Mouse (Mus musculus) forebrain, embryonic 11.5 days (tissue): ENCODE measurements around the gene Prickle2. TPM values are rescaled to one million over a fixed set of nuclear protein-coding genes. Genes with fewer than 3 reads are reported as not detected.
A peak's percentile ranks its signal among the peaks of the same experiment; 100 is the strongest.

ENCODE experiments used
- ATAC-seq: fragments of 200-750 bp; cut with Nextera tagmentation; replicated peaks from 2 replicates; pipeline ENCODE4 v1.8.0; 2017; ENCODE audit warnings: moderate TSS enrichment; ENCODE audit not compliant: low FRiP score
- DNase-seq: peaks from one replicate; pipeline ENCODE4 v3.0.0-alpha.2; 2017; ENCODE audit warnings: low spot score
- H3K27ac ChIP-seq: fragments of 300-500 bp; sonication (generic); 2 replicates; pipeline ENCODE4 v1.5.1; 2014; ENCODE audit warnings: low read depth, low read length
- H3K27me3 ChIP-seq: fragments of 300-500 bp; sonication (generic); 2 replicates; pipeline ENCODE4 v1.6.1; 2014; ENCODE audit warnings: mild to moderate bottlenecking, low read length, mixed read lengths; ENCODE audit not compliant: control insufficient read depth, insufficient read depth
- H3K36me3 ChIP-seq: fragments of 300-500 bp; sonication (generic); 2 replicates; pipeline ENCODE4 v1.6.1; 2014; ENCODE audit warnings: mild to moderate bottlenecking, low read length, moderate library complexity, mixed read lengths; ENCODE audit not compliant: control insufficient read depth, insufficient read depth
- H3K4me1 ChIP-seq: fragments of 300-500 bp; sonication (generic); replicated peaks from 2 replicates; pipeline ENCODE4 v1.6.1; 2014; ENCODE audit warnings: low read length, mixed read lengths; ENCODE audit not compliant: control insufficient read depth, insufficient read depth
- H3K4me2 ChIP-seq: fragments of 300-500 bp; sonication (generic); 2 replicates; pipeline ENCODE4 v1.6.1; 2014; ENCODE audit warnings: low read depth, mild to moderate bottlenecking, low read length, moderate library complexity, mixed read lengths; ENCODE audit not compliant: severe bottlenecking
- H3K4me3 ChIP-seq: fragments of 300-500 bp; sonication (generic); 2 replicates; pipeline ENCODE4 v1.5.1; 2014; ENCODE audit warnings: low read depth, low read length
- H3K9ac ChIP-seq: fragments of 300-500 bp; sonication (generic); 2 replicates; pipeline ENCODE4 v1.6.1; 2014; ENCODE audit warnings: low read length
- H3K9me3 ChIP-seq: fragments of 300-500 bp; sonication (generic); 2 replicates; pipeline ENCODE4 v1.6.1; 2016; ENCODE audit warnings: low read length, mixed read lengths; ENCODE audit not compliant: control insufficient read depth
- WGBS: fragments of 180-500 bp; shearing (Covaris S2); extraction: QIAGEN DNeasy Blood & Tissue Kit; methylation state at CpG from one replicate; pipeline ENCODE4 v1.1.7; 2014; 5-methylcytosine and 5-hydroxymethylcytosine counted together
- polyA plus RNA-seq: library from polyadenylated mRNA; unstranded; fragments of >200 nt; fragmentation: Nextera tagmentation; extraction: Ambion mirVana; gene quantifications from 2 replicates; pipeline ENCODE4 v1.2.1, GENCODE M21; 2014

The Prickle2 gene
- polyA plus RNA-seq, 1 experiment from 2014 or later: 4.0 TPM

GRCm38 (mm10) chr6:92509712-92510111 is 196.2 kb downstream of the Prickle2 start:
- DNase-seq (no peak), ATAC-seq (no peak)
- no peak overlapping the region for H3K4me3 ChIP-seq
- H3K36me3 ChIP-seq: no peaks in the 10 kb centered on the region
- no peaks in the 10 kb centered on the region for H3K4me1 ChIP-seq
- WGBS: 83% methylated on average over 2 of the region's 2 CpGs
- H3K9ac ChIP-seq: no peak overlapping the region
- H3K27me3 ChIP-seq: no peaks in the 10 kb centered on the region
- H3K9me3 ChIP-seq: no peaks in the 10 kb centered on the region
- H3K4me2 ChIP-seq: no peak overlapping the region
- no peak overlapping the region for H3K27ac ChIP-seq

GRCm38 (mm10) chr6:92506276-92506675 is 199.7 kb downstream of the Prickle2 start:
- H3K27me3 ChIP-seq: no peaks in the 10 kb centered on the region
- no peak overlapping the region for H3K4me3 ChIP-seq
- no peaks in the 10 kb centered on the region for H3K4me1 ChIP-seq
- no peak for ATAC-seq
- WGBS: 77% methylated on average over 3 of the region's 3 CpGs
- no peak overlapping the region for H3K9ac ChIP-seq
- no peak overlapping the region for H3K27ac ChIP-seq
- no peak overlapping the region for H3K4me2 ChIP-seq
- DNase-seq: no peak
- H3K9me3 ChIP-seq: no peaks in the 10 kb centered on the region
- no peaks in the 10 kb centered on the region for H3K36me3 ChIP-seq

- no peak for ATAC-seq
- no peak overlapping the region for H3K9ac ChIP-seq
- H3K27me3 ChIP-seq: no peaks in the 10 kb centered on the region
- DNase-seq: no peak
- no peaks in the 10 kb centered on the region for H3K9me3 ChIP-seq
- WGBS: 85% methylated on average over 4 of the region's 4 CpGs
- no peak overlapping the region for H3K27ac ChIP-seq
- H3K4me3 ChIP-seq: no peak overlapping the region
- H3K36me3 ChIP-seq: no peaks in the 10 kb centered on the region
- H3K4me1 ChIP-seq: no peaks in the 10 kb centered on the region
- no peak overlapping the region for H3K4me2 ChIP-seq
Observed at GRCm38 (mm10) chr6:92499449-92499848, 206.5 kb downstream of the Prickle2 start.

- Histone ChIP-seq H3K36me3 (no peaks in the 10 kb centered on the region), H3K4me3 (no peak overlapping the region), H3K27me3 (no peaks in the 10 kb centered on the region), H3K4me2 (no peak overlapping the region), H3K4me1 (no peaks in the 10 kb centered on the region), H3K9me3 (no peaks in the 10 kb centered on the region), H3K27ac (no peak overlapping the region), H3K9ac (no peak overlapping the region)
- WGBS: 68% methylated on average over 6 of the region's 6 CpGs
- no peak for DNase-seq
- ATAC-seq: no peak
Observed at GRCm38 (mm10) chr6:92498574-92498973, 207.4 kb downstream of the Prickle2 start.

GRCm38 (mm10) chr6:92497279-92497678 is 208.7 kb downstream of the Prickle2 start:
- WGBS: 82% methylated on average over 4 of the region's 4 CpGs
- Histone ChIP-seq H3K4me2 (no peak overlapping the region), H3K4me3 (no peak overlapping the region), H3K9me3 (no peaks in the 10 kb centered on the region), H3K27ac (no peak overlapping the region), H3K27me3 (no peaks in the 10 kb centered on the region), H3K4me1 (no peaks in the 10 kb centered on the region), H3K36me3 (no peaks in the 10 kb centered on the region), H3K9ac (no peak overlapping the region)
- ATAC-seq (no peak), DNase-seq (no peak)

- no peak overlapping the region for H3K9ac ChIP-seq
- H3K9me3 ChIP-seq: no peaks in the 10 kb centered on the region
- no peak overlapping the region for H3K4me2 ChIP-seq
- no peaks in the 10 kb centered on the region for H3K27me3 ChIP-seq
- no peak for DNase-seq
- 80% methylated on average over 3 of the region's 3 CpGs for WGBS
- no peak overlapping the region for H3K27ac ChIP-seq
- H3K4me1 ChIP-seq: no peaks in the 10 kb centered on the region
- no peaks in the 10 kb centered on the region for H3K36me3 ChIP-seq
- H3K4me3 ChIP-seq: no peak overlapping the region
- ATAC-seq: no peak
Observed at GRCm38 (mm10) chr6:92495500-92495899, 210.5 kb downstream of the Prickle2 start.

- H3K36me3 ChIP-seq: no peaks in the 10 kb centered on the region
- ATAC-seq (no peak), DNase-seq (no peak)
- H3K4me1 ChIP-seq: 0 out of 2 replicates have a peak, but pooled peaks cover 2% of the 10 kb centered on the region
- WGBS: 17% methylated on average over 1 of the region's 1 CpGs
- H3K4me3 ChIP-seq: no peak overlapping the region; the same call in 1 of the 2 replicates
- H3K9ac ChIP-seq: no peak overlapping the region
- H3K27ac ChIP-seq: no peak overlapping the region
- no peaks in the 10 kb centered on the region for H3K9me3 ChIP-seq
- peak overlapping the region; percentile 69; the same call in 1 of the 2 replicates for H3K4me2 ChIP-seq
- H3K27me3 ChIP-seq: no peaks in the 10 kb centered on the region
Observed at GRCm38 (mm10) chr6:92481690-92481956, 224.3 kb downstream of the Prickle2 start.

GRCm38 (mm10) chr6:92480941-92481689 is 224.8 kb downstream of the Prickle2 start:
- 1% methylated on average over 21 of the region's 21 CpGs for WGBS
- no peak overlapping the region for H3K27ac ChIP-seq
- H3K4me1 ChIP-seq: 0 out of 2 replicates have a peak, but pooled peaks cover 2% of the 10 kb centered on the region
- H3K4me2 ChIP-seq: peak overlapping the region; percentile 69
- no peaks in the 10 kb centered on the region for H3K9me3 ChIP-seq
- H3K27me3 ChIP-seq: no peaks in the 10 kb centered on the region
- peak overlapping the region; percentile 39 for H3K4me3 ChIP-seq
- H3K9ac ChIP-seq: peak overlapping the region; percentile 33
- H3K36me3 ChIP-seq: no peaks in the 10 kb centered on the region
- ATAC-seq (peak; percentile 91), DNase-seq (peak; percentile 70)

GRCm38 (mm10) chr6:92478612-92479011 is 227.3 kb downstream of the Prickle2 start:
- H3K9me3 ChIP-seq: no peaks in the 10 kb centered on the region
- no peaks in the 10 kb centered on the region for H3K27me3 ChIP-seq
- no peak overlapping the region for H3K4me3 ChIP-seq
- H3K4me2 ChIP-seq: no peak overlapping the region
- H3K36me3 ChIP-seq: no peaks in the 10 kb centered on the region
- 0 out of 2 replicates have a peak, but pooled peaks cover 2% of the 10 kb centered on the region for H3K4me1 ChIP-seq
- DNase-seq (no peak), ATAC-seq (no peak)
- H3K27ac ChIP-seq: no peak overlapping the region
- no peak overlapping the region for H3K9ac ChIP-seq
- whole genome bisulfite sequencing: 96% methylated on average over 1 of the region's 1 CpGs
